Mouse (Mus musculus): ENCODE data around the gene Olfr323.

Olfr323 gene

GRCm38 (mm10) chr11:58602800-58603560, 27.3 kb downstream of the Olfr323 start:
- ATAC-seq (ENCODE audit: low TSS enrichment), result no peak

DNA sequence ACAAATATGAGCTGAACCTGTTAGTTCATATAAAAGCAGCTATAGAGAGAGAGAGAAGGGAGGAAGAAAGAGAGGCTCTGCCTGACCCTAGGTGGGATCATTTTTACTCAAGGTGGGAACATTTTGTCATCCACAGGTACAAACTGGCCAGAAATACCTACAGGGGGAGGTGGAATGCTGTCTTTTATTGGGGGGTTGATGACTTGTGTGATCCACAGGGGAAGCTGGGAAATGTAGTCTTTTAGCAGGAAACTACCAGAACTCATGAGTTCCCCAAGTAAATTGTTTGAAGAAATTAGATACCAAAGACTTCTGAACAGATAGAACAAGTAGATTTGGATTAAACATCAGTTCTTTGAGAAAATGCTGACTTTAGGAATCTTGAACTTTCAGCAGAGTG, 28.2 kb downstream of the Olfr323 start:
- no peak for ATAC-seq (ENCODE audit: low TSS enrichment)

GRCm38 (mm10) chr11:58597837-58598236, 32.5 kb downstream of the Olfr323 start:
- ATAC-seq (ENCODE audit: low TSS enrichment), result no peak

- no peak for ATAC-seq (ENCODE audit: low TSS enrichment)
These were observed 35.5 kb downstream of the Olfr323 start, which contains the start of gene Olfr324 for GRCm38 (mm10) chr11:58594814-58595213. Olfr324 (plus strand) TSS chr11:58595114.

DNA sequence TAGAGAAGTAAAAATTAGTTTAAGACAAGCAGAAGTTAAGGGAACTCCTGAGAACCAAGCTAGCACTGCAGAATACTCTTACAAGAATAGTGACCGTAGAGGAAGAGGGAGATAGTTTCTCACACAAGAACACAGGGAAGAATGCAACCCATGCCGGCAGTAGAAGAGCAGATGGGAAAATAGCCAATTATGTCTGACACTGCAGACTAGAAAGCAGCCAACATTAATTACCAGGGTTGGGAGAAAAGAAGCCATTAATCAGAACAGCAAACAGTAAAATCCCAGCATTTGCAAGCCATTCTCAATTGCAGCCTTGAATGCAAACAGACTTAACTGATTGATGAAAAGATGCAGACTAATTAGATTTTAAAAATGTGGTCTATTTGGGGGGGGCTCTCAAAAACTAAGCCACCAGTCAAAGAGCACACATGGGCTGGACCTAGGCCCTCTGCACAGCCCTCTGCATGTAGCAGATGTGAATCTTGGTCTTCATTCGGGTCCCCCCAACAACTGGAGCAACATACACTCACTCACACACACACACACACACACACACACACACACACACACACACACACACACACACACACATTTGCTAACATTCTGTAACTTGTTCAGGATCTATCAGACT, 41.6 kb downstream of the Olfr323 start:
- ATAC-seq (ENCODE audit: low TSS enrichment), result no peak

DNA sequence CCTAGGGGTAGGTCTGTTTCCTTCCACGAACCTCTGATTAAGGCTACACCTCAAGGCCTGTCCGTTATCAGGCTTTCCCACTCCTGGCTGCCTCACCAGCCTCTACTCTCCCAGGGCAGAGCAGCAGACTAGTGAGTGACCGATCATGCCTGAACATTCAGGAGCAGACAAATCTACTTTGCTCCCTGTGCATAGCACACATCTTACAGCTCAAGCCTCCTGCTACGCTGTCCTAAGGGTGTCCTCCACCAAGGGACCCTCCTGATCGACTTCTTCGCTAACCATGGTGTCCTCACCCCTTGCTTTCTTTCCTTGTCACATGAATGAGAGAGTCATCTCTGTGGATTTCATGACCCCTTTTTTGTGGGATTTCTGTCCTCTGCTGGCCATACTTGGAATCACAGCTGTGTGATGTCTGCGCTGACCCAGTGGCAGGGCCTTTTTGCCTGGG, 42.4 kb downstream of the Olfr323 start:
- ATAC-seq (ENCODE audit: low TSS enrichment), result no peak

DNA sequence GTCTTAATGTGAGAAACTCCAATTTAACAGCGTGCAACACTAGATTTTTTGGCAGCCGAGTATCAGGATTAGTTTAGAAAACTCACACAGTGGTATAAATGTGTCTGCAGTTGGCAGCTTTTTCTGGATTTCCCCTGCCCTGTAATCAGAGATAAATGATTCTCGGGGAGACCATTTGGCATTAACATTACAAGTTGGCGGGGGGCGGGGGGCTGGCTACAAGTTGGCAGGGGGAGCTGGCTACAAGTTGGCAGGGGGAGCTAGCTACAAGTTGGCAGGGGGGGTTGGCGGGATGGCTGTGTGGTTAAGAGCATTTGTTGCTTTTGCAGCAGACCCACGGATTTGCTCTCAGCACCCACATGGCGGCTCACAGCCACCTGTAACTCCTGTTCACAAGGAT, 51.7 kb downstream of the Olfr323 start:
- ATAC-seq (ENCODE audit: low TSS enrichment), result no peak

- ATAC-seq (ENCODE audit: low TSS enrichment), result no peak
These were observed 52.9 kb downstream of the Olfr323 start, which contains the start of gene Olfr325 for GRCm38 (mm10) chr11:58577430-58577829. Olfr325 (plus strand) TSS chr11:58577730.
